Mouse (Mus musculus) CD8-positive naive resting alpha-beta T cell, adult 2 months (primary cell): Measurements from ENCODE around the gene Gm3115.
"Not testable (repeated sequence)": the region's sequence is repeated elsewhere in the genome, so short reads cannot be mapped to it uniquely, and the experiment has no call there.

ENCODE experiments used
- DNase-seq, 2 experiments: peaks; one replicate each; pipeline ENCODE4 v3.0.0; 2022; ENCODE audit warnings: low read depth in 2 of 2, low spot score in 2 of 2

Gm3115 gene

GRCm38 (mm10) chr14:4083820-4084219, at the start of gene Gm3115:
Gm3115 (plus strand) TSS chr14:4084120.
- DNase-seq, result not testable (repeated sequence)

GRCm38 (mm10) chr14:4110426-4110825, 26.5 kb downstream of the Gm3115 start, which contains the start of gene Gm8108:
Gm8108 (plus strand) TSS chr14:4110526.
- not testable (repeated sequence) for DNase-seq

- DNase-seq, result not testable (repeated sequence)
Observed at GRCm38 (mm10) chr14:4141646-4142045, 57.7 kb downstream of the Gm3115 start.
